22 mouse cellular contexts compared by ENCODE assay signal in genomic region chr9:14726005-14726404, GRCm38 (mm10). TPM values are rescaled to one million over a fixed set of nuclear protein-coding genes. Genes with fewer than 3 reads are reported as not detected.
"Had no signal": no experiment of that assay in that cellular context is flagged by ENCODE, and none has a peak within 500 bp of the region (broad histone marks: within the 10 kb centered on the region; RNA-seq: fewer than 3 reads in every experiment).

No protein-coding gene starts in this region.

- H3K4me2 ChIP-seq: neural tube, embryonic 13.5 days; neural tube, embryonic 15.5 days; stomach, embryonic 15.5 days had no signal

- H3K27me3 ChIP-seq: neural tube, embryonic 15.5 days; stomach, embryonic 15.5 days had no signal

- H3K36me3 ChIP-seq: neural tube, embryonic 13.5 days; neural tube, embryonic 15.5 days; stomach, embryonic 15.5 days had no signal

- DNase-seq: retina, postnatal 1 day; right cerebral cortex, adult 18-20 months; right cerebral cortex, postnatal 14 days; right cerebral cortex, postnatal 25 days; right cerebral cortex, postnatal 4 days; spleen, adult 18-20 months; thymus, adult 18-20 months; thymus, adult 2 months; thymus, postnatal 14 days; thymus, postnatal 25 days; thymus, postnatal 36 days; thymus, postnatal 4 days had no signal

- H3K9me3 ChIP-seq: neural tube, embryonic 13.5 days; neural tube, embryonic 15.5 days; stomach, embryonic 15.5 days had no signal

- H3K9ac ChIP-seq: neural tube, embryonic 13.5 days; neural tube, embryonic 15.5 days; stomach, embryonic 15.5 days had no signal

- H3K4me3 ChIP-seq: neural tube, embryonic 13.5 days; neural tube, embryonic 15.5 days; stomach, embryonic 15.5 days had no signal

- H3K4me1 ChIP-seq: stomach, embryonic 15.5 days had no signal

- H3K27ac ChIP-seq: neural tube, embryonic 13.5 days; neural tube, embryonic 15.5 days; stomach, embryonic 15.5 days; stomach, postnatal 0 days had no signal

RNA-seq across cellular contexts. Expression of gene Piwil4, which starts 14.5 kb away (rescaled TPM):
- total RNA-seq: neutrophil, adult 5-6 weeks had no signal
- polyA plus RNA-seq: neural tube, embryonic 13.5 days had no signal

RNA-seq across cellular contexts. Expression of gene 1700012B09Rik, which starts 44.8 kb away (rescaled TPM):
- total RNA-seq: neutrophil, adult 5-6 weeks had no signal
- polyA plus RNA-seq: neural tube, embryonic 13.5 days; small intestine, adult 2 months; spleen, adult 2 months; stomach, embryonic 14.5 days; stomach, embryonic 15.5 days; stomach, embryonic 16.5 days; stomach, postnatal 0 days; urinary bladder, adult 2 months had no signal
